Mouse (Mus musculus) layer of hippocampus, adult 11-12 months (tissue): Measurements from ENCODE around the gene Nfe2l2.
"Not testable (repeated sequence)": the region's sequence is repeated elsewhere in the genome, so short reads cannot be mapped to it uniquely, and the experiment has no call there.

Source experiments
- DNase-seq: peaks from one replicate; pipeline ENCODE4 v3.0.0; 2022; ENCODE audit warnings: low spot score

Gene Nfe2l2

GRCm38 (mm10) chr2:75643950-75644349 lies 60.5 kb downstream of the Nfe2l2 start:
- DNase-seq = no peak

GRCm38 (mm10) chr2:75642795-75643550 lies 61.5 kb downstream of the Nfe2l2 start:
- DNase-seq = no peak

- DNase-seq = not testable (repeated sequence)
Measured at GRCm38 (mm10) chr2:75642312-75642711, 62.1 kb downstream of the Nfe2l2 start.

- not testable (repeated sequence) for DNase-seq
Measured at GRCm38 (mm10) chr2:75639535-75639934, 64.9 kb downstream of the Nfe2l2 start.

GRCm38 (mm10) chr2:75637822-75638221 lies 66.6 kb downstream of the Nfe2l2 start:
- DNase-seq = not testable (repeated sequence)

GRCm38 (mm10) chr2:75637361-75637760 lies 67.1 kb downstream of the Nfe2l2 start:
- no peak for DNase-seq

GRCm38 (mm10) chr2:75637055-75637304 lies 67.5 kb downstream of the Nfe2l2 start:
- not testable (repeated sequence) for DNase-seq

GRCm38 (mm10) chr2:75636261-75637054 lies 68.0 kb downstream of the Nfe2l2 start:
- DNase-seq = no peak

- DNase-seq = not testable (repeated sequence)
Measured at GRCm38 (mm10) chr2:75634431-75634830, 70.0 kb downstream of the Nfe2l2 start.

GRCm38 (mm10) chr2:75633784-75634183 lies 70.7 kb downstream of the Nfe2l2 start:
- DNase-seq = no peak

GRCm38 (mm10) chr2:75633381-75633780 lies 71.1 kb downstream of the Nfe2l2 start:
- no peak for DNase-seq

GRCm38 (mm10) chr2:75632721-75633181 lies 71.7 kb downstream of the Nfe2l2 start:
- DNase-seq = no peak

GRCm38 (mm10) chr2:75632043-75632442 lies 72.4 kb downstream of the Nfe2l2 start:
- DNase-seq = no peak

- no peak for DNase-seq
Measured at GRCm38 (mm10) chr2:75631421-75631820, 73.0 kb downstream of the Nfe2l2 start.

GRCm38 (mm10) chr2:75628487-75628886 lies 76.0 kb downstream of the Nfe2l2 start:
- no peak for DNase-seq

GRCm38 (mm10) chr2:75626597-75627440 lies 77.6 kb downstream of the Nfe2l2 start:
- no peak for DNase-seq
